Mouse (Mus musculus) liver, embryonic 16.5 days (tissue): Measurements from ENCODE around the gene Bms1. TPM values are rescaled to one million over a fixed set of nuclear protein-coding genes. Genes with fewer than 3 reads are reported as not detected.

Experiments used
- ATAC-seq: fragments of 200-750 bp; cut with Nextera tagmentation; 2 replicates; pipeline ENCODE4 v1.8.0; 2017; ENCODE audit warnings: low read depth, mild to moderate bottlenecking, moderate number of reproducible peaks, moderate library complexity
- H3K27ac ChIP-seq: fragments of 300-500 bp; sonication (generic); 2 replicates; pipeline ENCODE4 v1.5.1; 2014; ENCODE audit warnings: mild to moderate bottlenecking, low read length
- H3K27me3 ChIP-seq: fragments of 300-500 bp; sonication (generic); 2 replicates; pipeline ENCODE4 v1.6.1; 2014; ENCODE audit warnings: low read depth, low read length, mixed read lengths; ENCODE audit not compliant: control insufficient read depth, insufficient read depth
- H3K36me3 ChIP-seq: fragments of 300-500 bp; sonication (generic); 2 replicates; pipeline ENCODE4 v1.6.1; 2014; ENCODE audit warnings: mild to moderate bottlenecking; ENCODE audit not compliant: control insufficient read depth, insufficient read depth
- H3K4me1 ChIP-seq: fragments of 300-500 bp; sonication (generic); 2 replicates; pipeline ENCODE4 v1.6.1; 2014; ENCODE audit warnings: low read depth, low read length, mixed read lengths; ENCODE audit not compliant: control insufficient read depth
- H3K4me2 ChIP-seq: fragments of 300-500 bp; sonication (generic); 2 replicates; pipeline ENCODE4 v1.6.1; 2014; ENCODE audit warnings: low read depth, low read length, mixed read lengths
- H3K4me3 ChIP-seq: fragments of 300-500 bp; sonication (generic); 2 replicates; pipeline ENCODE4 v1.5.1; 2014; ENCODE audit warnings: low read depth, mild to moderate bottlenecking, low read length
- H3K9ac ChIP-seq: fragments of 300-500 bp; sonication (generic); 2 replicates; pipeline ENCODE4 v1.6.1; 2014; ENCODE audit warnings: low read depth, low read length
- H3K9me3 ChIP-seq: fragments of 300-500 bp; sonication (generic); replicated peaks from 2 replicates; pipeline ENCODE4 v1.6.1; 2016; ENCODE audit warnings: low read length; ENCODE audit not compliant: control insufficient read depth
- WGBS: fragments of 180-500 bp; shearing (Covaris S2); extraction: QIAGEN DNeasy Blood & Tissue Kit; methylation state at CpG from one replicate; pipeline ENCODE4 v1.1.7; 2014; ENCODE audit not compliant: insufficient replicate concordance; 5-methylcytosine and 5-hydroxymethylcytosine counted together
- polyA plus RNA-seq: library from polyadenylated mRNA; unstranded; fragments of >200 nt; fragmentation: Nextera tagmentation; extraction: Ambion mirVana; gene quantifications from 2 replicates; pipeline ENCODE4 v1.2.1, GENCODE M21; 2015

The Bms1 gene
- polyA plus RNA-seq, 1 experiment from 2014 or later: 15.1 TPM

GRCm38 (mm10) chr6:118408510-118408909, 10.8 kb downstream of the Bms1 start:
- WGBS: 84% methylated on average over 5 of the region's 5 CpGs
- Histone ChIP-seq H3K9me3 (no peaks in the 10 kb centered on the region), H3K4me2 (no peak overlapping the region), H3K27me3 (no peaks in the 10 kb centered on the region), H3K9ac (no peak overlapping the region), H3K27ac (no peak overlapping the region), H3K36me3 (peaks cover 32% of the 10 kb centered on the region), H3K4me3 (no peak overlapping the region), H3K4me1 (no peaks in the 10 kb centered on the region)
- no peak for ATAC-seq

- Histone ChIP-seq H3K27me3 (no peaks in the 10 kb centered on the region), H3K36me3 (peaks cover 22% of the 10 kb centered on the region), H3K9ac (no peak overlapping the region), H3K4me3 (no peak overlapping the region), H3K4me1 (no peaks in the 10 kb centered on the region), H3K9me3 (no peaks in the 10 kb centered on the region), H3K27ac (no peak overlapping the region), H3K4me2 (no peak overlapping the region)
- 67% methylated on average over 4 of the region's 4 CpGs for WGBS
- ATAC-seq: no peak
These were observed 12.9 kb downstream of the Bms1 start for GRCm38 (mm10) chr6:118406421-118406820.

- Histone ChIP-seq H3K36me3 (peaks cover 25% of the 10 kb centered on the region; the same call in 1 of the 2 replicates), H3K4me3 (no peak overlapping the region), H3K9ac (no peak overlapping the region), H3K4me2 (no peak overlapping the region), H3K9me3 (no peaks in the 10 kb centered on the region), H3K27ac (no peak overlapping the region), H3K4me1 (no peaks in the 10 kb centered on the region), H3K27me3 (no peaks in the 10 kb centered on the region)
- ATAC-seq: no peak
These were observed 28.5 kb downstream of the Bms1 start for GRCm38 (mm10) chr6:118390746-118391145.

- H3K36me3 ChIP-seq: peaks cover 11% of the 10 kb centered on the region; the same call in 1 of the 2 replicates
These were observed 33.3 kb downstream of the Bms1 start for GRCm38 (mm10) chr6:118385962-118386361.

GRCm38 (mm10) chr6:118381234-118381633, 38.0 kb downstream of the Bms1 start:
- ATAC-seq: no peak
- Histone ChIP-seq H3K27ac (no peak overlapping the region), H3K27me3 (0 out of 2 replicates have a peak, but pooled peaks cover 2% of the 10 kb centered on the region), H3K36me3 (peaks cover 7% of the 10 kb centered on the region; the same call in 1 of the 2 replicates), H3K4me1 (no peaks in the 10 kb centered on the region), H3K9ac (no peak overlapping the region), H3K4me3 (no peak overlapping the region), H3K4me2 (no peak overlapping the region), H3K9me3 (no peaks in the 10 kb centered on the region)
- 55% methylated on average over 4 of the region's 4 CpGs for WGBS

More at GRCm38 (mm10) chr6:118385962-118386361, 33.3 kb downstream of the Bms1 start:
- H3K9ac ChIP-seq: no peak overlapping the region
- no peaks in the 10 kb centered on the region for H3K9me3 ChIP-seq
- H3K4me1 ChIP-seq: no peaks in the 10 kb centered on the region
- WGBS: 77% methylated on average over 3 of the region's 3 CpGs
- ATAC-seq: no peak
- no peak overlapping the region for H3K27ac ChIP-seq
- H3K4me3 ChIP-seq: no peak overlapping the region
- no peaks in the 10 kb centered on the region for H3K27me3 ChIP-seq
- H3K4me2 ChIP-seq: no peak overlapping the region

- Histone ChIP-seq H3K9me3 (no peaks in the 10 kb centered on the region), H3K27ac (no peak overlapping the region), H3K36me3 (peaks cover 7% of the 10 kb centered on the region; the same call in 1 of the 2 replicates), H3K4me1 (no peaks in the 10 kb centered on the region), H3K27me3 (0 out of 2 replicates have a peak, but pooled peaks cover 2% of the 10 kb centered on the region), H3K4me2 (no peak overlapping the region), H3K4me3 (no peak overlapping the region), H3K9ac (no peak overlapping the region)
- 23% methylated on average over 3 of the region's 3 CpGs for WGBS
- ATAC-seq: no peak
These were observed 38.6 kb downstream of the Bms1 start for GRCm38 (mm10) chr6:118380630-118381029.

- Histone ChIP-seq H3K4me2 (no peak overlapping the region), H3K36me3 (peaks cover 4% of the 10 kb centered on the region; the same call in 1 of the 2 replicates), H3K9me3 (no peaks in the 10 kb centered on the region), H3K4me1 (no peaks in the 10 kb centered on the region), H3K4me3 (no peak overlapping the region), H3K27ac (no peak overlapping the region), H3K27me3 (0 out of 2 replicates have a peak, but pooled peaks cover 2% of the 10 kb centered on the region), H3K9ac (no peak overlapping the region)
- WGBS: 32% methylated on average over 20 of the region's 20 CpGs
- ATAC-seq: no peak
These were observed 39.7 kb downstream of the Bms1 start for GRCm38 (mm10) chr6:118379451-118380167.

- Histone ChIP-seq H3K4me3 (no peak overlapping the region), H3K4me1 (no peaks in the 10 kb centered on the region), H3K4me2 (no peak overlapping the region), H3K9me3 (no peaks in the 10 kb centered on the region), H3K9ac (no peak overlapping the region), H3K27me3 (0 out of 2 replicates have a peak, but pooled peaks cover 2% of the 10 kb centered on the region), H3K27ac (no peak overlapping the region), H3K36me3 (no peaks in the 10 kb centered on the region)
- ATAC-seq: no peak
- 47% methylated on average over 8 of the region's 10 CpGs for WGBS
These were observed 41.7 kb downstream of the Bms1 start for GRCm38 (mm10) chr6:118377611-118378010.

- Histone ChIP-seq H3K4me1 (no peaks in the 10 kb centered on the region), H3K4me2 (no peak overlapping the region), H3K36me3 (no peaks in the 10 kb centered on the region), H3K9ac (no peak overlapping the region), H3K27me3 (0 out of 2 replicates have a peak, but pooled peaks cover 2% of the 10 kb centered on the region), H3K4me3 (no peak overlapping the region), H3K27ac (no peak overlapping the region), H3K9me3 (no peaks in the 10 kb centered on the region)
- ATAC-seq: no peak
- 24% methylated on average over 10 of the region's 10 CpGs for WGBS
These were observed 43.3 kb downstream of the Bms1 start for GRCm38 (mm10) chr6:118376023-118376422.
